Mouse (Mus musculus): ENCODE data around the gene Card14. TPM values are rescaled to one million over a fixed set of nuclear protein-coding genes. Genes with fewer than 3 reads are reported as not detected.

Gene Card14
- polyA plus RNA-seq, 1 experiment from 2014 or later: 0.24 TPM

- ATAC-seq (ENCODE audit: low read depth): no peak
- 3% methylated on average over 7 of the region's 7 CpGs for WGBS (ENCODE audit: insufficient replicate concordance)
- Histone ChIP-seq H3K36me3 (ENCODE audit: control insufficient read depth, insufficient read depth) (peaks cover 31% of the 10 kb centered on the region), H3K4me3 (ENCODE audit: low read depth, low read length) (peak overlapping the region; percentile 92), H3K9me3 (replicated peaks; ENCODE audit: control insufficient read depth, low read length) (no peaks in the 10 kb centered on the region), H3K27ac (ENCODE audit: low read length) (no peak overlapping the region; the same call in 1 of the 2 replicates), H3K4me1 (ENCODE audit: control insufficient read depth, low read depth, low read length) (peaks cover 14% of the 10 kb centered on the region), H3K4me2 (ENCODE audit: low read depth, low read length) (peak overlapping the region; percentile 83), H3K27me3 (ENCODE audit: control insufficient read depth, insufficient read depth, low read depth, low read length) (no peaks in the 10 kb centered on the region; the same call in 1 of the 2 replicates), H3K9ac (ENCODE audit: low read depth, low read length) (peak overlapping the region; percentile 95)
These were observed 8.7 kb upstream of the Card14 start for GRCm38 (mm10) chr11:119298917-119299316.

GRCm38 (mm10) chr11:119299391-119300245 lies 8.0 kb upstream of the Card14 start, which contains the start of gene Eif4a3:
Gene Eif4a3 (minus strand): TSS chr11:119300089.
- peaks cover 24% of the 10 kb centered on the region for H3K36me3 ChIP-seq (ENCODE audit: control insufficient read depth, insufficient read depth)
- no peaks in the 10 kb centered on the region for H3K9me3 ChIP-seq (replicated peaks; ENCODE audit: control insufficient read depth, low read length)
- H3K27me3 ChIP-seq (ENCODE audit: control insufficient read depth, insufficient read depth, low read depth, low read length): no peaks in the 10 kb centered on the region; the same call in 1 of the 2 replicates
- H3K9ac ChIP-seq (ENCODE audit: low read depth, low read length): peak within 1 kb of the TSS; percentile 95
- peak; percentile 96 for ATAC-seq (ENCODE audit: low read depth)
- under 1% methylated on average over 89 of the region's 89 CpGs for WGBS (ENCODE audit: insufficient replicate concordance)
- peak within 1 kb of the TSS; percentile 92 for H3K4me3 ChIP-seq (ENCODE audit: low read depth, low read length)
- H3K4me2 ChIP-seq (ENCODE audit: low read depth, low read length): peak within 1 kb of the TSS; percentile 96
- peak within 1 kb of the TSS; percentile 77 for H3K27ac ChIP-seq (ENCODE audit: low read length)
- peaks cover 14% of the 10 kb centered on the region for H3K4me1 ChIP-seq (ENCODE audit: control insufficient read depth, low read depth, low read length)

- Histone ChIP-seq H3K9me3 (replicated peaks; ENCODE audit: control insufficient read depth, low read length) (no peaks in the 10 kb centered on the region), H3K27me3 (ENCODE audit: control insufficient read depth, insufficient read depth, low read depth, low read length) (no peaks in the 10 kb centered on the region; the same call in 1 of the 2 replicates), H3K4me2 (ENCODE audit: low read depth, low read length) (peak overlapping the region; percentile 96), H3K27ac (ENCODE audit: low read length) (peak overlapping the region; percentile 77), H3K36me3 (ENCODE audit: control insufficient read depth, insufficient read depth) (peaks cover 16% of the 10 kb centered on the region), H3K4me3 (ENCODE audit: low read depth, low read length) (peak overlapping the region; percentile 92), H3K4me1 (ENCODE audit: control insufficient read depth, low read depth, low read length) (peaks cover 14% of the 10 kb centered on the region), H3K9ac (ENCODE audit: low read depth, low read length) (peak overlapping the region; percentile 95)
- WGBS (ENCODE audit: insufficient replicate concordance): 2% methylated on average over 31 of the region's 31 CpGs
- ATAC-seq (ENCODE audit: low read depth): peak; percentile 68; the same call in 1 of the 2 replicates
These were observed 7.2 kb upstream of the Card14 start for GRCm38 (mm10) chr11:119300246-119300935.

GRCm38 (mm10) chr11:119300986-119301385 lies 6.6 kb upstream of the Card14 start:
- Histone ChIP-seq H3K4me2 (ENCODE audit: low read depth, low read length) (peak overlapping the region; percentile 96), H3K4me1 (ENCODE audit: control insufficient read depth, low read depth, low read length) (peaks cover 14% of the 10 kb centered on the region), H3K27me3 (ENCODE audit: control insufficient read depth, insufficient read depth, low read depth, low read length) (no peaks in the 10 kb centered on the region; the same call in 1 of the 2 replicates), H3K9ac (ENCODE audit: low read depth, low read length) (no peak overlapping the region), H3K36me3 (ENCODE audit: control insufficient read depth, insufficient read depth) (peaks cover 10% of the 10 kb centered on the region), H3K27ac (ENCODE audit: low read length) (no peak overlapping the region), H3K4me3 (ENCODE audit: low read depth, low read length) (peak overlapping the region; percentile 92), H3K9me3 (replicated peaks; ENCODE audit: control insufficient read depth, low read length) (no peaks in the 10 kb centered on the region)
- WGBS (ENCODE audit: insufficient replicate concordance): 14% methylated on average over 2 of the region's 2 CpGs
- no peak for ATAC-seq (ENCODE audit: low read depth)

- no peak for ATAC-seq (ENCODE audit: low read depth)
- peaks cover 4% of the 10 kb centered on the region for H3K4me1 ChIP-seq (ENCODE audit: control insufficient read depth, low read depth, low read length)
- no peaks in the 10 kb centered on the region for H3K36me3 ChIP-seq (ENCODE audit: control insufficient read depth, insufficient read depth)
- WGBS (ENCODE audit: insufficient replicate concordance): 44% methylated on average over 16 of the region's 16 CpGs
- H3K27me3 ChIP-seq (ENCODE audit: control insufficient read depth, insufficient read depth, low read depth, low read length): peaks cover 3% of the 10 kb centered on the region; the same call in 1 of the 2 replicates
- no peaks in the 10 kb centered on the region for H3K9me3 ChIP-seq (replicated peaks; ENCODE audit: control insufficient read depth, low read length)
- H3K27ac ChIP-seq (ENCODE audit: low read length): no peak overlapping the region
- no peak overlapping the region for H3K9ac ChIP-seq (ENCODE audit: low read depth, low read length)
- H3K4me2 ChIP-seq (ENCODE audit: low read depth, low read length): no peak overlapping the region
- H3K4me3 ChIP-seq (ENCODE audit: low read depth, low read length): no peak overlapping the region
These were observed 2.5 kb upstream of the Card14 start for GRCm38 (mm10) chr11:119304904-119305712.

- WGBS (ENCODE audit: insufficient replicate concordance): 45% methylated on average over 13 of the region's 13 CpGs
- Histone ChIP-seq H3K9me3 (replicated peaks; ENCODE audit: control insufficient read depth, low read length) (no peaks in the 10 kb centered on the region), H3K9ac (ENCODE audit: low read depth, low read length) (no peak overlapping the region), H3K36me3 (ENCODE audit: control insufficient read depth, insufficient read depth) (no peaks in the 10 kb centered on the region), H3K4me1 (ENCODE audit: control insufficient read depth, low read depth, low read length) (no peaks in the 10 kb centered on the region), H3K4me3 (ENCODE audit: low read depth, low read length) (no peak overlapping the region), H3K27ac (ENCODE audit: low read length) (no peak overlapping the region), H3K27me3 (ENCODE audit: control insufficient read depth, insufficient read depth, low read depth, low read length) (peaks cover 7% of the 10 kb centered on the region; the same call in 1 of the 2 replicates), H3K4me2 (ENCODE audit: low read depth, low read length) (no peak overlapping the region)
- no peak for ATAC-seq (ENCODE audit: low read depth)
These were observed 558 bp upstream of the Card14 start for GRCm38 (mm10) chr11:119306762-119307657.

GRCm38 (mm10) chr11:119307916-119308315 lies 348 bp downstream of the Card14 start:
- no peak overlapping the region for H3K4me2 ChIP-seq (ENCODE audit: low read depth, low read length)
- H3K27me3 ChIP-seq (ENCODE audit: control insufficient read depth, insufficient read depth, low read depth, low read length): peaks cover 7% of the 10 kb centered on the region; the same call in 1 of the 2 replicates
- ATAC-seq (ENCODE audit: low read depth): no peak
- no peaks in the 10 kb centered on the region for H3K36me3 ChIP-seq (ENCODE audit: control insufficient read depth, insufficient read depth)
- no peak overlapping the region for H3K27ac ChIP-seq (ENCODE audit: low read length)
- H3K4me1 ChIP-seq (ENCODE audit: control insufficient read depth, low read depth, low read length): no peaks in the 10 kb centered on the region
- H3K9ac ChIP-seq (ENCODE audit: low read depth, low read length): no peak overlapping the region
- 31% methylated on average over 11 of the region's 11 CpGs for WGBS (ENCODE audit: insufficient replicate concordance)
- no peak overlapping the region for H3K4me3 ChIP-seq (ENCODE audit: low read depth, low read length)
- no peaks in the 10 kb centered on the region for H3K9me3 ChIP-seq (replicated peaks; ENCODE audit: control insufficient read depth, low read length)

GRCm38 (mm10) chr11:119310621-119311020 lies 3.1 kb downstream of the Card14 start:
- Histone ChIP-seq H3K9ac (ENCODE audit: low read depth, low read length) (no peak overlapping the region), H3K9me3 (replicated peaks; ENCODE audit: control insufficient read depth, low read length) (no peaks in the 10 kb centered on the region), H3K4me2 (ENCODE audit: low read depth, low read length) (no peak overlapping the region), H3K36me3 (ENCODE audit: control insufficient read depth, insufficient read depth) (no peaks in the 10 kb centered on the region), H3K4me1 (ENCODE audit: control insufficient read depth, low read depth, low read length) (no peaks in the 10 kb centered on the region), H3K27ac (ENCODE audit: low read length) (no peak overlapping the region), H3K27me3 (ENCODE audit: control insufficient read depth, insufficient read depth, low read depth, low read length) (peaks cover 7% of the 10 kb centered on the region; the same call in 1 of the 2 replicates), H3K4me3 (ENCODE audit: low read depth, low read length) (no peak overlapping the region)
- no peak for ATAC-seq (ENCODE audit: low read depth)
- WGBS (ENCODE audit: insufficient replicate concordance): 15% methylated on average over 10 of the region's 10 CpGs
